Mouse (Mus musculus) heart, postnatal 10 days (tissue): ENCODE results near the gene Gm10974. TPM values are rescaled to one million over a fixed set of nuclear protein-coding genes. Genes with fewer than 3 reads are reported as not detected.
A peak's percentile ranks its signal among the peaks of the same experiment; 100 is the strongest.

Experiments used
- DNase-seq, 2 experiments: peaks; one replicate each; pipeline ENCODE4 v3.0.0; 2021
- intact Hi-C: fragments of 180-260 bp; cut with DNase I; formaldehyde crosslinking; loops from one replicate; pipeline ENCODE4 v1.15.1; 2025
- total RNA-seq, 2 experiments: library from RNA; stranded (reverse); gene quantifications; 2 replicates each; pipeline ENCODE4 v1.2.3; 2021

Gm10974 gene
- not detected for total RNA-seq

- intact Hi-C loops = no loop called here
- DNase-seq = peak; percentile 36 to 53
These were observed at the start of gene Gm10974 for GRCm38 (mm10) chr7:66365904-66366303. Gene Gm10974, plus strand, starts transcription at chr7:66365905.

- DNase-seq = no peak
- intact Hi-C loops = no loop called here
These were observed 47.6 kb upstream of the Gm10974 start for GRCm38 (mm10) chr7:66318147-66318546.

DNA sequence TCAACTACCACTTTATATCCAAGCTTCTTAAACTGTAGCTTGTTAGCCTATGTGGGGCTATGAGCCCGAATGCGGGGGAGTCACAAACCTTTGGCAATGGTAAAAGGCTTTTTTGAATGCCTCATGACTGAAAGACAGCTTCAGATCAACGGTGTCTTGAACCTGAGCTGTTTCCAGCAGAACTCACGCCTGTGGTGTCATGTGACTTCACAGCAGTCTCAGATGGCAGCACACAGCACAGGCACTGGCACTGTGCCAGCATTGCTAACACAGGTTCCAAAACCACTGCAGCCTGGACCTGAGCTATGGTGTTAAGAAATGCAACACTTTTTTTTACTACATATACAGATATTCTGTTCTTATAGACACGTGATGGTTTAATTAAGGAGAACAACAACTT lies 44.7 kb upstream of the Gm10974 start:
- intact Hi-C loops = no loop called here
- DNase-seq = no peak

DNA sequence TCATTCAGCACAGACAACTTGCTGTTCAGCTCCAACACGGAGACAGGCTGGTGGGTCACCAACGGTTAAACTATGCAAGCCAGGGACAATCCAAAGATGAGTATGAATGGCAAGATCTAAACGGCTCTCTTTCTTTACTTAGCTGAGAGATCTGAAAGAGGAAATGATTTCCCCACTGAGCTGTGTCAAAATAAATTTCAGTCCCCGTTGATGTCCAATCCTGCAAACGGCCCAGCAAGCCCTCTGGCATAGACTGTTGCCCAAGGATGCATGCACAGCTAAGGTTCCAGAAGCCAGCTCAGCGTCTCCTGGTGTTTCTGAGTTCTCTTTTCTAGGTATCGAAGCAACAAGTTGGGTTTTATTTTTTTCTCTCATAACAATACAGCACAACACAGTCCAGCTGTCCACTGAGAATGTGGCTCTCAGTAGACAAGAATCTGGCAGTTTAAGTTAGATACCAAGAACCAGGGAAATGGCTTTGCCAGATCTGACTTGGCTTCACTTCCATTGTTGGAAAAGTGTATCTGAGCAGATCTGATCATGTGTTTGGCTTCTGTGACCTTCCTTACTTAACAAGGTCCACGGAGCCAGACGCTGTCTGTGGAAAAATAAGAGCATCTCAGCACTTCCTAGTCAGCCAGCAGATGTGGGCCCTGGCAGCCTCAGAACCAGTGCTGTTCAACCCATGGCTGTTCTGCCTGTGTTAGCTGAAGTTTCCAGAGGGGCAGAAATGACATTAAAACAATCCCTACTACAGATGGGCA lies 42.3 kb upstream of the Gm10974 start:
- intact Hi-C loops = no loop called here
- DNase-seq = no peak

DNA sequence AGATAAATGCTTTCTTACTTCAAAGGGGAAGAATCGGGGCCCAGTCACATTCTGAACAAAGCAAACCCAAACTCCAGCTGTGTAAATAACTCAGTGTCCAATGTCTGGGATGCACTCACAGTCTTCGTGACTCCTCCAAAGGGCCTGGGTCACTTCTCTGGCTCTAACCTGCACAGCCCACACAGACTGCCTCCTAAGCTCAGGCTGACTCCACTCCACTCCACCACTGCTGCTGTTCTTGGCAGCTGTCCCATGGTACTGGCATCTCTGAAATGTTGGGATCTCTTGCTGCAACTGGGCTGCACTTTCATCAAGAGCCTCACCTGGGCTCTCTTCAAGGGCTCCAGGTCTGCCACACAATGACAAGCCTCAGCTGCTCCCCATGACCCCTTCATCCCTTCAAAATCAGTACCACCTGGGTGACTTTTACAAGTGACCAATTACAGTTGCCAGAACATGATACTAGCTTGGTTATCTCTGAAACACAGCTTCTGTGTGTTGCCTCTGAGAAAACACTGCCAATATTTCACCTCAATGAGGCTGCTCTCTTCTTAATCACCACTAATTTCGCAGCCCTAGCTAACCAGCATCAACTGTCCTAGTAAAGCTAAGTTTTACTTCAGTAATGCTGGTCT lies 40.2 kb upstream of the Gm10974 start:
- intact Hi-C loops = no loop called here
- DNase-seq = peak in 1 of 2 experiments; percentile 51

GRCm38 (mm10) chr7:66327516-66327915 lies 38.2 kb upstream of the Gm10974 start:
- intact Hi-C loops = no loop called here
- no peak for DNase-seq

DNA sequence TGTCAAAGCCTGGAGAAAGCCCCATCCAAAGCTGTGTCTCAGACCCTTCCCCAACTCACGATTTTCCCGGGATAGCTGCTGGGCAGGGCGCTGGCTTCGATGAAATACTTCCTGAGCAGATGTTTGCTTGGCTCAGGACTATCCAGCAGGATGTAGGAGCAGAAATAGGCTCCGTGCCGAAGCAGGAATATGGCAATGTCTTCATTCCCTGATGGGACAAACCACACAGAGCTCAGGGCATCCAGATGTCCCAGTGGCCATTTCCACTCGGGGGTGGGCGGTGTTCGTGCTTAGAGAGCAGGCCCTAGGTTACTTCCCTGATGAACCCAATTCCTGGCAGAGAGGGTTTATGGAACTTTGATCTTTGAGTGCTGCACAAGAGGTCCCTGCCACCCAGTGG lies 35.1 kb upstream of the Gm10974 start:
- peak; percentile 42 to 50 for DNase-seq
- intact Hi-C loops = no loop called here

DNA sequence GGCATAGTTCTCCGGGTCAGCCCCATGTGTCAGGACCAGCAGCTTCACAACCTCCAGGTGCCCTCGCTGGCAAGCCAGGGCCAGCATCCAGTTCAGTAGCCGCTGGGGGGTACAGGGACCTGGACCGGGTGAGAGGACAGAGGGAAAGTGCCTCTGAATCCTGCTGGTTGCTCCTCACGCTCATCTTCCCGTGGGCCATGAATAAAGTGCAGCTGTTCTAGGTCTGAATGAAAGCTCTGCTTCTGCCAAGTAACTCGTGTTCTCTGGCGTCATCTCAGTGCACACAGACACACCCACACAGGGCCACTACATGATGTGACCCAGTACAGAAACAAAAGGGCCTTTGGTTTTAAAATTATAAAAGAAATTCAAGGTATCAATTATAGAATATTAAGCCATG lies 33.4 kb upstream of the Gm10974 start:
- peak; percentile 47 to 53 for DNase-seq
- intact Hi-C loops = no loop called here

DNA sequence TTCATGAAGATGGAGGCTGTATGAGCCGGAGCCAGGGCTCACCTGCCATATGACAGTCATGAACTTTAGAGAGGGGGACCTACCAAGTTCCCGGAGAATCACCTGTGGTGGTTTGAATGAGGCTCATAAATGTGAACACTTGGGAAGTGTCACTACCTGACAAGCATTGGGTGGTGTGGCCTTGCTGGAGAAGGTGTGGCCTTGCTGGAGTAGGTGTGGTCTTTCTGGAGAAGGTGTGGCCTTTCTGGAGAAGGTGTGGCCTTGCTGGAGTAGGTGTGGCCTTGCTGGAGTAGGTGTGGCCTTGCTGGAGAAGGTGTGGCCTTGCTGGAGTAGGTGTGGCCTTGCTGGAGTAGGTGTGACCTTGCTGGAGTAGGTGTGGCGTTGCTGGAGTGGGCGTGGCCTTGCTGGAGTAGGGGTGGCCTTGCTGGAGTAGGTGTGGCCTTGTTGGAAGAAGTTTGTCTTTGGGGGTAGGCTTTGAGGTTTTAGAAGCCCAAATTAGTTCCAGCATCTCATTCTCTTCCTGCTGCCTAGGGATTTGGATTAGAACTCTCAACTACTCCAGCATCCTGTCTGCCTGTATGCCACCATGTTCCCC lies 31.7 kb upstream of the Gm10974 start:
- intact Hi-C loops = no loop called here
- no peak for DNase-seq

DNA sequence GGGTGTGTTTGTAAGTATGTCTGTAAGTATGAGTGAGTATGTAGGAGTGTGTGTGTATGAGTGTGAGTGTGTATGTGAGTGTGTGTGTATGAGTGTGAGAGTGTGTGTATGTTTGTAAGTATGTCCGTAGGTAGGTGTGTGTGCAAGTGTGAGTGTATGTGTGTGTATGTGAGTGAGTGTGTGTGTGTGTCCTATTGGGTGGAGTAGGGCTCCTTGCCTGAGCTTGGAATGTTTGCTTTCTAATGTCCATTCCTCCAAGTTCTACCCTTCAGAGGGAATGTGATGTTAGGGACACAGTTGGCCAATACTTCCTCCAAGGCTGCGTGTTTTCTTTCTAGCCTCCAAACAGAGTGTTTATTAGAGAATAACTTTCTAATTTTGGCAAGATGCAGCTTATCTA lies 28.8 kb upstream of the Gm10974 start:
- intact Hi-C loops = no loop called here
- no peak for DNase-seq

DNA sequence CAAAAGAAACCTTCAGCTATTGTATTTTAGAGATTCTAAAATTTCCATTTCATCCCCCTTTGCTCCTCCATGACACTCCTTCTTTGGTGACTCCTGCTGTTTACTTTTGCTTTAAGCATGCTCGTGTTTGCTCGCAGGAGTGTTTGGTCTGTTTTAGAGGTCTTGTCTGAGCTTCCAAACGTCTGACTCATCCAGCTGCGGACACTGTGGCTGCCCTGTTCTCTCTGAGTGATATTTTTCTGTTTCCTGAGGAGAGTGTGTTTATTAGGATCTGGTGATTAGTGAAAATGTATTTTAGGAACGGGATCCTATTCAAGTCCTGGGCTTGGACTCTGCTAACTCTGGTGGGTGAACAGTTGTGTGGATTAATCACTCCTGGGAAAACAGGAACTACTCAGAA lies 26.1 kb upstream of the Gm10974 start:
- intact Hi-C loops = loop anchor here (5.0 kb wide), 1 partner anchor 48 kb away; the partner anchor contains the start of gene Lrrk1
- DNase-seq = peak; percentile 39 to 53

DNA sequence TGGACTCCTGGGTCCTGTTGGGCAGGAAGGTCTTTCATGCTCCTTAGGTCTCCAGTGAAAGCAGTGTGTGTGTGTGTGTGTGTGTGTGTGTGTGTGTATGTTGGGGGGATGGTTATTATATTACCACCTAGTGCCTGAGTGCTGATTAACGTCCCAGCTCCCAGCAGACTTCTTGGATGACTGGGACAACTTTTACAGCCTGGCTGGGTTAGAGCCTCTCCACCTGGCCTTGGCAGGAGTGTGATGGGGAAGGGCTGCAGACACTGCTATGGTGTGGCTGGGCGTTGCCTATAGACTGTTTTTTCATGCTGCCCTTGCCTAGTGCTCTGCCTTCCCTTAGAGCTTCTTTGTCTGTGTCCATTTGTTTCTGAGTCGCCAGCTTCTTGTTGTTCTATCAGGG lies 25.7 kb upstream of the Gm10974 start:
- intact Hi-C loops = loop anchor here (5.0 kb wide), 1 partner anchor 47 kb away; the partner anchor contains the start of gene Lrrk1

DNA sequence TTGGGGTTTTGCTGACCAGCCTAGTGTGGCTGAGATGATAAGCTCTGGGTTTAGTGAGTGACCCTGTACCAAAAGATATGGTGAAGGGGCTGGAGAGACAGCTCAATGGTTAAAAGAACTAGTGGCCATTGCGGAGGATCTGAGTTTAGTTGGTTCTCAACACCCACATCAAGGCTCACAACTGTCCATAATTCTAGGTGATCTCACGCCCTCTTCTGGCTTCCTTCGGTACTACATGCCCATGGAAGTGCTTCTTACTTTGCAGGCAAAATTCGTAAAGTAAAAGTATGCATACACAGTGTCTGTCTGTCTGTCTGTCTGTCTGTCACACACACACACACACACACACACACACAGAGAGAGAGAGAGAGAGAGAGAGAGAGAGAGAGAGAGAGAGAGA lies 23.4 kb upstream of the Gm10974 start:
- peak; percentile 75 to 82 for DNase-seq
- intact Hi-C loops = loop anchor here (2.0 to 5.0 kb wide), 2 partner anchors 32 to 45 kb away; partner anchors contain the start of gene Lrrk1

More for the DNA sequence above, 25.7 kb upstream of the Gm10974 start:
- no peak for DNase-seq

DNA sequence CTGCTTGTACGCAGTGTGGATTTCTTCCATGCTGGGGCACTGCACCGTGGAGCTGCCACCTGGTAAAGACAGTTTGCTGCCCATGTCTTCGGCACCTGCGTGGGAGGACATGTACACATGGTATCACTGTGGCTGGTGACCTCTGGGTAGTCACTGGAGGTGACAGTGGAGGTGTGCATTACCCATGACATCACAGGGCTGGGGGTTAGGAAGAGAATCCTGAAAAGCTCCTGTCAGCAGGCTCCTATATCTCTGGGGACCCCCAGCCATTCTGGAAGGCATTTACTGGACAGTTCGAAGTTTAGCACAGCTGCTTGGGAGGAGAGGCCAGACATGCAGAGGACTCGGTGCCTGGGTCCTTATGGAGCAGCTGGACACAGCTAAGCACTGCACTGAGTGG lies 22.9 kb upstream of the Gm10974 start:
- DNase-seq = peak in 1 of 2 experiments; percentile 41
- intact Hi-C loops = loop anchor here (2.0 to 5.0 kb wide), 2 partner anchors 32 to 44 kb away; partner anchors contain the start of gene Lrrk1

GRCm38 (mm10) chr7:66343307-66343706 lies 22.4 kb upstream of the Gm10974 start:
- intact Hi-C loops = loop anchor here (2.0 to 5.0 kb wide), 2 partner anchors 33 to 44 kb away; partner anchors contain the start of gene Lrrk1
- DNase-seq = no peak

DNA sequence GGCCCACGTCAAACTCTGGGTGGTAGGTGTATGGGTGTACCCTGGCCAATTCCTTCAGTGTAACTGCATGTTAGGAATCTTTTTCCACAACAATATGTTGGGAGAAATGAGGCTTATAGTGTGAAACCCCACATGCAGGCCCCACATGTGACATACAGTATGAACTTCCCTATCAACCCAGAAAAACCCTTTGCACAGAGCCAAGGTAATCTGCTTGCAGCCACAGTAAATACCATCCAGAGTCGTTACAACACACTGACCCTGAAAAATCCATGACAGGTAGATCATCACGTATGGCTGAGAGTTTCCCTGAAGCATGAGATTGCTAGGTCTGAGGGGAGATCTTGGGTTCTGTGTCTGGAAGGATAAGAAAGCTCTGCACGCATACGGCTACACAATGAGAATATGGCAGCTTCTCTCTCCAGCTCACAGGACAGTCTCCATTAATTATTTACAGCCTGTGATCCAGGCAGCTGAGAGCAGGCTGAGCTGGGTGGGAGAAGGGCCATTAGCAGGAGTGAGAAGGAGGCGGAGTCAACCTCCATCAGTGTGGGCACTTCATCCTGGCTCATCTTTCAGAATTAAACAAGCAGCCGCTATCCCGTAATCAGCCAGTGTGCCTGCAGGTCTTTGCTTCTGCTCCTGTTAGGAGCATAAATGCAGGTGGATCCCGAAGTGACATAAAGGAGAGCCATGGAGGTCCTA lies 18.6 kb upstream of the Gm10974 start:
- intact Hi-C loops = no loop called here
- no peak for DNase-seq

GRCm38 (mm10) chr7:66348588-66348987 lies 17.1 kb upstream of the Gm10974 start:
- DNase-seq = no peak

DNA sequence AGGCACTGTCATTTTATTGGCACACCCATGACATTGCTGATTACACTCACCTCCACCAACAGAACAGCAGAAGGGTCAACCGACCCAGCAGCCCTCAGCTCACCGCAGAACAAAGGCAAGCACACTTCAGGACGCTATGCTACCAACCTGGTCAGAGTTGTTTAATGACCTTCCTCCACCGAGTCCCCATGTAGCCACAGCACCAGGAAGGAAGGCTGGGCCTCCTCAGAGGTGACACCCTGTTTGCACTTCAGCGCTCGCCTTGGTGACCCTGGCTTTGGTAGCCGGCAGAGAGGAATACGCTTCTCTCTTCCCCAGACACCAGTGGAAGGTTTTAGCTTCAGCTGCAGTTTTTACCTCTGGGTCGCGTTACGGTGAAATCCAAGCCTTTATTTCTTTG lies 16.0 kb upstream of the Gm10974 start:
- intact Hi-C loops = no loop called here
- DNase-seq = no peak

More at GRCm38 (mm10) chr7:66348588-66348987, 17.1 kb upstream of the Gm10974 start:
- intact Hi-C loops = no loop called here

- no peak for DNase-seq
- intact Hi-C loops = no loop called here
These were observed 14.6 kb upstream of the Gm10974 start for GRCm38 (mm10) chr7:66351074-66351473.

DNA sequence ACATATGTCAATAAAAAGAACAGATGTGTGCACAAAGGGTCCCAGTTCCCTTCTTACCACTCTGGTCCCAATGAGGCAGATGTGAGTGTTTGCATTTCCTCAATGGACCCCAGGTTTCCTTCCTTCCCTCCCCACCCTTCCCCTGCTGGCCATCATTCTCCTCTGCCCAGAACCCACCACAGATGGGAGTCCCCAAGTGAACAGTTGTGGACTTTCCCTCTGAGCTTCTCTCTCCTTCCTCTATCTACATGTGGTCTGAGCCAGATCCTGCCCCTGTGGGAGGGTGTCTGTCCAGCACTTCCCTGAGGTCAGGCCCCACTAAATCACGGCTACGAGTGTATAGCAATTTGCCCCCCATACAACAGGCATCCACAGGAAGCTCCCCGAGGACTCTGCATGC lies 10.8 kb upstream of the Gm10974 start:
- intact Hi-C loops = no loop called here
- DNase-seq = no peak
